Mouse (Mus musculus) MEL (cell line): ENCODE measurements around the gene Fbxl21. TPM values are rescaled to one million over a fixed set of nuclear protein-coding genes. Genes with fewer than 3 reads are reported as not detected.
A peak's percentile ranks its signal among the peaks of the same experiment; 100 is the strongest.

ENCODE experiments used
- DNase-seq: peaks from one replicate; pipeline ENCODE4 v3.0.0; 2011; ENCODE audit warnings: low read depth, low spot score
- H3K27ac ChIP-seq: 2 replicates; pipeline ENCODE4 v1.5.1; 2012; ENCODE audit warnings: low read depth, mild to moderate bottlenecking, control low read depth, low read length, moderate library complexity; ENCODE audit not compliant: control insufficient read depth
- H3K27me3 ChIP-seq, 2 experiments: fragments of 150-350 bp in 1 of 2; sonication (generic) in 1 of 2; 2 replicates each; pipeline ENCODE4 v1.6.1; 2012; ENCODE audit warnings: low read length in 2 of 2, mild to moderate bottlenecking in 2 of 2, improper control_type of control experiment in 1 of 2, moderate library complexity in 1 of 2; ENCODE audit not compliant: insufficient read depth in 2 of 2, control insufficient read depth in 1 of 2
- H3K36me3 ChIP-seq, 2 experiments: 2 replicates each; pipeline ENCODE4 v1.6.1; 2012 to 2014; ENCODE audit warnings: low read length in 2 of 2, improper control_type of control experiment in 1 of 2, inconsistent platforms in 1 of 2, mild to moderate bottlenecking in 1 of 2; ENCODE audit not compliant: insufficient read depth in 2 of 2, control insufficient read depth in 1 of 2
- H3K4me1 ChIP-seq, 2 experiments: fragments of 150-350 bp in 1 of 2; sonication (generic) in 1 of 2; 2 replicates each; pipeline ENCODE4 v1.6.1; 2012; ENCODE audit warnings: low read length in 2 of 2, improper control_type of control experiment in 1 of 2, mild to moderate bottlenecking in 1 of 2; ENCODE audit not compliant: insufficient read depth in 2 of 2, control insufficient read depth in 1 of 2
- H3K4me3 ChIP-seq, 2 experiments: fragments of 150-350 bp in 1 of 2; sonication (generic) in 1 of 2; 2 replicates each; pipeline ENCODE4 v1.5.1; 2012; ENCODE audit warnings: low read depth in 2 of 2, low read length in 2 of 2, mild to moderate bottlenecking in 2 of 2, moderate library complexity in 2 of 2, control low read depth in 1 of 2, improper control_type of control experiment in 1 of 2; ENCODE audit not compliant: control insufficient read depth in 1 of 2, insufficient read depth in 1 of 2
- H3K79me2 ChIP-seq: 2 replicates; pipeline ENCODE4 v1.6.1; 2012; ENCODE audit warnings: mild to moderate bottlenecking, low read length, moderate library complexity; ENCODE audit not compliant: control insufficient read depth, poor library complexity, insufficient read depth
- H3K9ac ChIP-seq: 2 replicates; pipeline ENCODE4 v1.6.1; 2012; ENCODE audit warnings: low read depth, mild to moderate bottlenecking, control low read depth, low read length, moderate library complexity; ENCODE audit not compliant: control insufficient read depth, poor library complexity, severe bottlenecking
- H3K9me3 ChIP-seq: fragments of 150-350 bp; sonication (generic); replicated peaks from 2 replicates; pipeline ENCODE4 v1.6.1; 2012; ENCODE audit warnings: mild to moderate bottlenecking, low read length, improper control_type of control experiment, moderate library complexity; ENCODE audit not compliant: insufficient read depth
- CHD2 ChIP-seq: IDR thresholded peaks from 2 replicates; pipeline ENCODE4 v1.6.1; 2011; ENCODE audit warnings: low read length, improper control_type of control experiment
- CTCF ChIP-seq, 3 experiments: IDR thresholded peaks in 2 of 3; conservative IDR thresholded peaks in 1 of 3; 2 replicates each; pipeline ENCODE4 v1.5.1; 2011 to 2012; ENCODE audit warnings: low read length in 3 of 3, low read depth in 2 of 3, mild to moderate bottlenecking in 2 of 3, improper control_type of control experiment in 1 of 3, inconsistent platforms in 1 of 3, mixed read lengths in 1 of 3, moderate library complexity in 1 of 3; ENCODE audit not compliant: control insufficient read depth in 1 of 3, insufficient read depth in 1 of 3, poor library complexity in 1 of 3, severe bottlenecking in 1 of 3
- E2F4 ChIP-seq: IDR thresholded peaks from 2 replicates; pipeline ENCODE4 v1.6.1; 2011; ENCODE audit warnings: low read depth, low read length, improper control_type of control experiment, borderline replicate concordance
- EP300 ChIP-seq, 2 experiments: IDR thresholded peaks; 2 replicates each; pipeline ENCODE4 v1.6.1; 2011; ENCODE audit warnings: improper control_type of control experiment in 2 of 2, low read length in 2 of 2, low read depth in 1 of 2, mild to moderate bottlenecking in 1 of 2
- KAT2A ChIP-seq: conservative IDR thresholded peaks from 2 replicates; pipeline ENCODE4 v1.6.1; 2012; ENCODE audit warnings: low read depth, low read length, improper control_type of control experiment, inconsistent platforms
- MAFK ChIP-seq: IDR thresholded peaks from 2 replicates; pipeline ENCODE4 v1.6.1; 2011; ENCODE audit warnings: low read depth, mild to moderate bottlenecking, low read length, improper control_type of control experiment, borderline replicate concordance
- MAZ ChIP-seq: IDR thresholded peaks from 2 replicates; pipeline ENCODE4 v1.6.1; 2012; ENCODE audit warnings: low read depth, mild to moderate bottlenecking, inconsistent platforms, low read length, improper control_type of control experiment
- MXI1 ChIP-seq: IDR thresholded peaks from 2 replicates; pipeline ENCODE4 v1.6.1; 2011; ENCODE audit warnings: mild to moderate bottlenecking, low read depth, low read length, improper control_type of control experiment
- NELFE ChIP-seq: IDR thresholded peaks from 2 replicates; pipeline ENCODE4 v1.6.1; 2011; ENCODE audit warnings: low read depth, low read length, improper control_type of control experiment
- POLR2A ChIP-seq, 2 experiments: IDR thresholded peaks; 2 replicates each; pipeline ENCODE4 v1.6.1; 2011 to 2012; ENCODE audit warnings: low read length in 2 of 2, mild to moderate bottlenecking in 2 of 2, control low read depth in 1 of 2, improper control_type of control experiment in 1 of 2, low read depth in 1 of 2, moderate library complexity in 1 of 2; ENCODE audit not compliant: control insufficient read depth in 1 of 2, insufficient read depth in 1 of 2, poor library complexity in 1 of 2
- POLR2AphosphoS2 ChIP-seq: IDR thresholded peaks from 2 replicates; pipeline ENCODE4 v1.6.1; 2011; ENCODE audit warnings: low read length, improper control_type of control experiment
- RAD21 ChIP-seq: IDR thresholded peaks from 2 replicates; pipeline ENCODE4 v1.6.1; 2011; ENCODE audit warnings: mild to moderate bottlenecking, low read depth, low read length, improper control_type of control experiment
- SIN3A ChIP-seq: IDR thresholded peaks from 2 replicates; pipeline ENCODE4 v1.6.1; 2012; ENCODE audit warnings: low read length, improper control_type of control experiment, inconsistent platforms
- SMC3 ChIP-seq: IDR thresholded peaks from 2 replicates; pipeline ENCODE4 v1.6.1; 2011; ENCODE audit warnings: low read depth, low read length, improper control_type of control experiment
- UBTF ChIP-seq: IDR thresholded peaks from 2 replicates; pipeline ENCODE4 v1.6.1; 2012; ENCODE audit warnings: low read depth, mild to moderate bottlenecking, inconsistent platforms, low read length, improper control_type of control experiment, moderate library complexity, borderline replicate concordance; ENCODE audit not compliant: insufficient read depth
- USF1 ChIP-seq: IDR thresholded peaks from 2 replicates; pipeline ENCODE4 v1.6.1; 2014; ENCODE audit warnings: low read depth, mild to moderate bottlenecking, inconsistent platforms, low read length, improper control_type of control experiment, moderate library complexity
- USF2 ChIP-seq, 2 experiments: IDR thresholded peaks; 2 replicates each; pipeline ENCODE4 v1.6.1; 2011 to 2012; ENCODE audit warnings: improper control_type of control experiment in 2 of 2, low read length in 2 of 2, borderline replicate concordance in 1 of 2, inconsistent platforms in 1 of 2, low read depth in 1 of 2, mild to moderate bottlenecking in 1 of 2; ENCODE audit not compliant: insufficient read depth in 1 of 2
- polyA plus RNA-seq, 2 experiments: library from polyadenylated mRNA; stranded (reverse) in 1 of 2; unstranded in 1 of 2; fragments of >175 nt in 1 of 2; fragments of >200 nt in 1 of 2; gene quantifications; 2 replicates each; pipeline versions ENCODE4 v1.2.1 to v1.2.4; 2012; ENCODE audit warnings: low replicate concordance in 2 of 2, low read depth in 1 of 2; ENCODE audit not compliant: insufficient read length in 2 of 2, insufficient read depth in 1 of 2, missing spikeins in 1 of 2
- total RNA-seq: library from RNA; depleted of rRNA; stranded (reverse); fragments of 300-350 nt; gene quantifications from 2 replicates; pipeline ENCODE4 v1.2.3, GENCODE M21; 2012

Gene Fbxl21
- total and polyA plus RNA-seq, 3 experiments, result not detected

- no peak for TF ChIP-seq SMC3
- no peak for TF ChIP-seq NELFE
- TF ChIP-seq USF1, result no peak
- no peak for TF ChIP-seq CTCF (IDR thresholded peaks at IDR 0.05 in 2 of 3, conservative IDR thresholded peaks at IDR 0.05 in 1 of 3; ENCODE audit: control insufficient read depth in 1 of 3, insufficient read depth in 1 of 3, low read depth in 2 of 3, low read length in 3 of 3, poor library complexity in 1 of 3, severe bottlenecking in 1 of 3)
- TF ChIP-seq MAFK, result no peak
- no peak for TF ChIP-seq EP300 (IDR thresholded peaks at IDR 0.05; ENCODE audit: low read depth in 1 of 2, low read length in 2 of 2)
- no peak for TF ChIP-seq CHD2
- TF ChIP-seq RAD21, result no peak
- no peak overlapping the region for H3K4me3 ChIP-seq
- no peaks in the 10 kb centered on the region for H3K4me1 ChIP-seq
- H3K9ac ChIP-seq, result no peak overlapping the region
- no peaks in the 10 kb centered on the region for H3K9me3 ChIP-seq
- no peaks in the 10 kb centered on the region for H3K79me2 ChIP-seq
- H3K27ac ChIP-seq, result no peak overlapping the region
- no peak for DNase-seq
- H3K27me3 ChIP-seq, result no peaks in the 10 kb centered on the region
- H3K36me3 ChIP-seq, result no peaks in the 10 kb centered on the region
These were observed 12.7 kb downstream of the Fbxl21 start for GRCm38 (mm10) chr13:56534931-56535330.

GRCm38 (mm10) chr13:56535570-56535969 lies 13.3 kb downstream of the Fbxl21 start:
- no peaks in the 10 kb centered on the region for H3K27me3 ChIP-seq
- H3K36me3 ChIP-seq, result no peaks in the 10 kb centered on the region
- no peak for DNase-seq
- H3K4me1 ChIP-seq, result no peaks in the 10 kb centered on the region
- no peak overlapping the region for H3K9ac ChIP-seq
- H3K27ac ChIP-seq, result no peak overlapping the region
- no peaks in the 10 kb centered on the region for H3K9me3 ChIP-seq
- H3K4me3 ChIP-seq, result no peak overlapping the region
- 0 out of 6 replicates have a peak, but pooled peaks of 1 of the 3 experiments have one; percentile 1 for TF ChIP-seq CTCF (IDR thresholded peaks at IDR 0.05 in 2 of 3, conservative IDR thresholded peaks at IDR 0.05 in 1 of 3; ENCODE audit: control insufficient read depth in 1 of 3, insufficient read depth in 1 of 3, low read depth in 2 of 3, low read length in 3 of 3, poor library complexity in 1 of 3, severe bottlenecking in 1 of 3)
- no peak for TF ChIP-seq USF2 (IDR thresholded peaks at IDR 0.05; ENCODE audit: borderline replicate concordance in 1 of 2, insufficient read depth in 1 of 2, low read depth in 1 of 2, low read length in 2 of 2)
- TF ChIP-seq SMC3, result no peak
- H3K79me2 ChIP-seq, result no peaks in the 10 kb centered on the region

GRCm38 (mm10) chr13:56537026-56537425 lies 14.8 kb downstream of the Fbxl21 start:
- no peaks in the 10 kb centered on the region for H3K27me3 ChIP-seq
- no peak for DNase-seq
- H3K4me1 ChIP-seq, result no peaks in the 10 kb centered on the region
- no peak for TF ChIP-seq CHD2
- TF ChIP-seq USF1, result no peak
- TF ChIP-seq MAFK, result no peak
- no peak for TF ChIP-seq UBTF
- TF ChIP-seq E2F4, result no peak
- TF ChIP-seq KAT2A, result no peak
- TF ChIP-seq POLR2AphosphoS2, result no peak
- TF ChIP-seq SIN3A, result no peak
- no peak for TF ChIP-seq MAZ
- TF ChIP-seq MXI1, result no peak
- no peak for TF ChIP-seq POLR2A (IDR thresholded peaks at IDR 0.05; ENCODE audit: control insufficient read depth in 1 of 2, insufficient read depth in 1 of 2, low read depth in 1 of 2, low read length in 2 of 2, poor library complexity in 1 of 2)
- H3K9me3 ChIP-seq, result no peaks in the 10 kb centered on the region
- H3K4me3 ChIP-seq, result no peak overlapping the region
- no peak overlapping the region for H3K27ac ChIP-seq
- no peak overlapping the region for H3K9ac ChIP-seq
- no peaks in the 10 kb centered on the region for H3K36me3 ChIP-seq
- no peaks in the 10 kb centered on the region for H3K79me2 ChIP-seq
